Mouse (Mus musculus) forebrain, embryonic 11.5 days (tissue): ENCODE results near the gene Xab2. TPM values are rescaled to one million over a fixed set of nuclear protein-coding genes. Genes with fewer than 3 reads are reported as not detected.

Source experiments
- ATAC-seq: fragments of 200-750 bp; cut with Nextera tagmentation; replicated peaks from 2 replicates; pipeline ENCODE4 v1.8.0; 2017; ENCODE audit warnings: moderate TSS enrichment; ENCODE audit not compliant: low FRiP score
- DNase-seq: peaks from one replicate; pipeline ENCODE4 v3.0.0-alpha.2; 2017; ENCODE audit warnings: low spot score
- H3K27ac ChIP-seq: fragments of 300-500 bp; sonication (generic); 2 replicates; pipeline ENCODE4 v1.5.1; 2014; ENCODE audit warnings: low read depth, low read length
- H3K27me3 ChIP-seq: fragments of 300-500 bp; sonication (generic); 2 replicates; pipeline ENCODE4 v1.6.1; 2014; ENCODE audit warnings: mild to moderate bottlenecking, low read length, mixed read lengths; ENCODE audit not compliant: control insufficient read depth, insufficient read depth
- H3K36me3 ChIP-seq: fragments of 300-500 bp; sonication (generic); 2 replicates; pipeline ENCODE4 v1.6.1; 2014; ENCODE audit warnings: mild to moderate bottlenecking, low read length, moderate library complexity, mixed read lengths; ENCODE audit not compliant: control insufficient read depth, insufficient read depth
- H3K4me1 ChIP-seq: fragments of 300-500 bp; sonication (generic); replicated peaks from 2 replicates; pipeline ENCODE4 v1.6.1; 2014; ENCODE audit warnings: low read length, mixed read lengths; ENCODE audit not compliant: control insufficient read depth, insufficient read depth
- H3K4me2 ChIP-seq: fragments of 300-500 bp; sonication (generic); 2 replicates; pipeline ENCODE4 v1.6.1; 2014; ENCODE audit warnings: low read depth, mild to moderate bottlenecking, low read length, moderate library complexity, mixed read lengths; ENCODE audit not compliant: severe bottlenecking
- H3K4me3 ChIP-seq: fragments of 300-500 bp; sonication (generic); 2 replicates; pipeline ENCODE4 v1.5.1; 2014; ENCODE audit warnings: low read depth, low read length
- H3K9ac ChIP-seq: fragments of 300-500 bp; sonication (generic); 2 replicates; pipeline ENCODE4 v1.6.1; 2014; ENCODE audit warnings: low read length
- H3K9me3 ChIP-seq: fragments of 300-500 bp; sonication (generic); 2 replicates; pipeline ENCODE4 v1.6.1; 2016; ENCODE audit warnings: low read length, mixed read lengths; ENCODE audit not compliant: control insufficient read depth
- WGBS: fragments of 180-500 bp; shearing (Covaris S2); extraction: QIAGEN DNeasy Blood & Tissue Kit; methylation state at CpG from one replicate; pipeline ENCODE4 v1.1.7; 2014; 5-methylcytosine and 5-hydroxymethylcytosine counted together
- polyA plus RNA-seq: library from polyadenylated mRNA; unstranded; fragments of >200 nt; fragmentation: Nextera tagmentation; extraction: Ambion mirVana; gene quantifications from 2 replicates; pipeline ENCODE4 v1.2.1, GENCODE M21; 2014

Gene Xab2
- 64.9 and 72.4 TPM in 2 replicates for polyA plus RNA-seq

- Histone ChIP-seq H3K27me3 (no peaks in the 10 kb centered on the region), H3K4me3 (peak within 1 kb of the TSS; percentile 92), H3K4me1 (peaks cover 4% of the 10 kb centered on the region; the same call in 1 of the 2 replicates), H3K4me2 (peak within 1 kb of the TSS; percentile 80), H3K9me3 (no peaks in the 10 kb centered on the region), H3K9ac (peak within 1 kb of the TSS; percentile 72), H3K36me3 (peaks cover 2% of the 10 kb centered on the region; the same call in 1 of the 2 replicates), H3K27ac (no peak within 1 kb of the TSS)
- DNase-seq, result peak; percentile 100
- WGBS, result under 1% methylated on average over 37 of the region's 37 CpGs
- ATAC-seq, result peak; percentile 98
Measured at GRCm38 (mm10) chr8:3621199-3621970, at the start of gene Xab2, which contains the start of gene Pet100. Gene Xab2, minus strand, starts transcription at chr8:3621316. Gene Pet100, plus strand, starts transcription at chr8:3621548.

GRCm38 (mm10) chr8:3670388-3670787 lies 49.3 kb upstream of the Xab2 start:
- H3K9me3 ChIP-seq, result no peaks in the 10 kb centered on the region
- H3K9ac ChIP-seq, result no peak overlapping the region
- DNase-seq, result no peak
- WGBS, result 88% methylated on average over 2 of the region's 2 CpGs
- H3K36me3 ChIP-seq, result no peaks in the 10 kb centered on the region
- H3K4me3 ChIP-seq, result no peak overlapping the region
- ATAC-seq, result no peak
- no peaks in the 10 kb centered on the region for H3K27me3 ChIP-seq
- H3K4me2 ChIP-seq, result no peak overlapping the region
- no peak overlapping the region for H3K27ac ChIP-seq
- no peaks in the 10 kb centered on the region for H3K4me1 ChIP-seq

- no peak for DNase-seq
- Histone ChIP-seq H3K36me3 (no peaks in the 10 kb centered on the region), H3K27ac (no peak within 1 kb of the TSS), H3K27me3 (no peaks in the 10 kb centered on the region), H3K4me2 (no peak within 1 kb of the TSS), H3K4me3 (no peak within 1 kb of the TSS), H3K4me1 (no peaks in the 10 kb centered on the region), H3K9me3 (no peaks in the 10 kb centered on the region), H3K9ac (no peak within 1 kb of the TSS)
- WGBS, result 76% methylated on average over 6 of the region's 6 CpGs
- no peak for ATAC-seq
Measured at GRCm38 (mm10) chr8:3665507-3665906, 44.4 kb upstream of the Xab2 start, which contains the start of gene Mcemp1. Gene Mcemp1, plus strand, starts transcription at chr8:3665754.

- H3K4me2 ChIP-seq, result no peak overlapping the region
- no peak for DNase-seq
- no peak overlapping the region for H3K4me3 ChIP-seq
- WGBS, result 75% methylated on average over 5 of the region's 5 CpGs
- no peak overlapping the region for H3K9ac ChIP-seq
- no peak overlapping the region for H3K27ac ChIP-seq
- H3K36me3 ChIP-seq, result no peaks in the 10 kb centered on the region
- no peaks in the 10 kb centered on the region for H3K27me3 ChIP-seq
- no peaks in the 10 kb centered on the region for H3K9me3 ChIP-seq
- no peak for ATAC-seq
- no peaks in the 10 kb centered on the region for H3K4me1 ChIP-seq
Measured at GRCm38 (mm10) chr8:3664405-3664804, 43.3 kb upstream of the Xab2 start.

GRCm38 (mm10) chr8:3660889-3661288 lies 39.8 kb upstream of the Xab2 start:
- Histone ChIP-seq H3K36me3 (no peaks in the 10 kb centered on the region), H3K4me1 (no peaks in the 10 kb centered on the region; the same call in 1 of the 2 replicates), H3K4me2 (no peak overlapping the region), H3K27me3 (no peaks in the 10 kb centered on the region), H3K4me3 (no peak overlapping the region), H3K9me3 (no peaks in the 10 kb centered on the region), H3K27ac (no peak overlapping the region), H3K9ac (no peak overlapping the region)
- no peak for DNase-seq
- ATAC-seq, result no peak
- 81% methylated on average over 8 of the region's 8 CpGs for WGBS

- Histone ChIP-seq H3K4me2 (peak overlapping the region; percentile 24; the same call in 1 of the 2 replicates), H3K9ac (no peak overlapping the region), H3K36me3 (no peaks in the 10 kb centered on the region), H3K4me1 (no peaks in the 10 kb centered on the region; the same call in 1 of the 2 replicates), H3K27me3 (no peaks in the 10 kb centered on the region), H3K4me3 (no peak overlapping the region), H3K27ac (no peak overlapping the region), H3K9me3 (no peaks in the 10 kb centered on the region)
- ATAC-seq, result peak; percentile 71; the same call in 1 of the 2 replicates
- WGBS, result 21% methylated on average over 7 of the region's 7 CpGs
- no peak for DNase-seq
Measured at GRCm38 (mm10) chr8:3656725-3657381, 35.7 kb upstream of the Xab2 start.

- DNase-seq, result no peak
- WGBS, result 77% methylated on average over 3 of the region's 3 CpGs
- H3K9me3 ChIP-seq, result no peaks in the 10 kb centered on the region
Measured at GRCm38 (mm10) chr8:3655526-3655925, 34.4 kb upstream of the Xab2 start, which contains the start of gene Retn. Gene Retn, plus strand, starts transcription at chr8:3655770.

GRCm38 (mm10) chr8:3654726-3655508 lies 33.8 kb upstream of the Xab2 start:
- no peaks in the 10 kb centered on the region for H3K36me3 ChIP-seq
- DNase-seq (no peak), ATAC-seq (no peak)
- no peak overlapping the region for H3K4me3 ChIP-seq
- no peak overlapping the region for H3K9ac ChIP-seq
- no peak overlapping the region for H3K27ac ChIP-seq
- H3K9me3 ChIP-seq, result no peaks in the 10 kb centered on the region
- no peaks in the 10 kb centered on the region for H3K27me3 ChIP-seq
- no peak overlapping the region for H3K4me2 ChIP-seq
- H3K4me1 ChIP-seq, result no peaks in the 10 kb centered on the region; the same call in 1 of the 2 replicates
- 79% methylated on average over 11 of the region's 11 CpGs for WGBS

More at GRCm38 (mm10) chr8:3655526-3655925, 34.4 kb upstream of the Xab2 start, which contains the start of gene Retn:
- Histone ChIP-seq H3K4me1 (no peaks in the 10 kb centered on the region; the same call in 1 of the 2 replicates), H3K27ac (no peak within 1 kb of the TSS), H3K9ac (no peak within 1 kb of the TSS), H3K4me2 (no peak within 1 kb of the TSS), H3K27me3 (no peaks in the 10 kb centered on the region), H3K36me3 (no peaks in the 10 kb centered on the region), H3K4me3 (no peak within 1 kb of the TSS)
- ATAC-seq, result no peak
